ENCODE assay signal across 25 mouse cellular contexts in genomic region chr12:80458033-80458432, GRCm38 (mm10).
"Had no signal": no experiment of that assay in that cellular context is flagged by ENCODE, and none has a peak within 500 bp of the region (broad histone marks: within the 10 kb centered on the region; RNA-seq: fewer than 3 reads in every experiment).

No protein-coding gene starts in this region.

- H3K9ac ChIP-seq: heart, embryonic 12.5 days; hindbrain, embryonic 12.5 days; hindbrain, embryonic 14.5 days; intestine, embryonic 15.5 days; kidney, embryonic 15.5 days; limb, embryonic 13.5 days; liver, embryonic 12.5 days; liver, embryonic 14.5 days had no signal

- H3K27me3 ChIP-seq: hindbrain, embryonic 12.5 days; intestine, embryonic 15.5 days; kidney, embryonic 15.5 days; limb, embryonic 13.5 days; liver, embryonic 12.5 days had no signal

- DNase-seq: gastrocnemius, postnatal 14 days; heart, adult 18-20 months; heart, postnatal 10 days; heart, postnatal 4 days; kidney, adult 18-20 months; kidney, adult 8-10 months; kidney, postnatal 10 days; kidney, postnatal 25 days; kidney, postnatal 4 days; liver had no signal

- H3K4me3 ChIP-seq: heart, embryonic 10.5 days; heart, embryonic 12.5 days; hindbrain, embryonic 10.5 days; hindbrain, embryonic 12.5 days; intestine, embryonic 15.5 days; kidney, embryonic 15.5 days; layer of hippocampus, adult 2 months; left cerebral cortex, adult 2 months; limb, embryonic 13.5 days; liver, embryonic 12.5 days had no signal

- H3K36me3 ChIP-seq: heart, embryonic 10.5 days; heart, embryonic 12.5 days; hindbrain, embryonic 10.5 days; hindbrain, embryonic 12.5 days; intestine, embryonic 15.5 days; kidney, embryonic 15.5 days; limb, embryonic 13.5 days; liver, embryonic 12.5 days had no signal

- H3K4me1 ChIP-seq: heart, embryonic 10.5 days; heart, embryonic 12.5 days; hindbrain, embryonic 10.5 days; hindbrain, embryonic 12.5 days; intestine, embryonic 15.5 days; kidney, embryonic 15.5 days; limb, embryonic 13.5 days; liver, embryonic 12.5 days had no signal

- H3K4me2 ChIP-seq: heart, embryonic 12.5 days; hindbrain, embryonic 12.5 days; hindbrain, embryonic 14.5 days; intestine, embryonic 15.5 days; kidney, embryonic 15.5 days; limb, embryonic 13.5 days; liver, embryonic 12.5 days had no signal

- H3K9me3 ChIP-seq: heart, embryonic 10.5 days; heart, embryonic 12.5 days; hindbrain, embryonic 10.5 days; hindbrain, embryonic 12.5 days; intestine, embryonic 15.5 days; kidney, embryonic 15.5 days; limb, embryonic 13.5 days; liver, embryonic 12.5 days had no signal

- ATAC-seq: hindbrain, embryonic 16.5 days; inflammation-experienced regulatory T-cells, adult 6 months; intestine, embryonic 15.5 days; intestine, postnatal 0 days; liver, embryonic 12.5 days had no signal

- H3K27ac ChIP-seq: heart, embryonic 10.5 days; hindbrain, embryonic 10.5 days; hindbrain, embryonic 12.5 days; hindbrain, embryonic 14.5 days; intestine, embryonic 15.5 days; kidney, embryonic 15.5 days; layer of hippocampus, adult 2 months; left cerebral cortex, adult 2 months; limb, embryonic 13.5 days; liver, embryonic 12.5 days; liver, embryonic 14.5 days had no signal
